Mouse (Mus musculus): ENCODE data around the gene Oip5. TPM values are rescaled to one million over a fixed set of nuclear protein-coding genes. Genes with fewer than 3 reads are reported as not detected.

Gene Oip5
- total RNA-seq, 4 experiments from 2014 or later, result 0.70 to 2.0 (median 1.1) TPM

- no peak for DNase-seq (ENCODE audit: low spot score in 2 of 2)
These were observed 30.9 kb downstream of the Oip5 start for GRCm38 (mm10) chr2:119587383-119587782.

DNA sequence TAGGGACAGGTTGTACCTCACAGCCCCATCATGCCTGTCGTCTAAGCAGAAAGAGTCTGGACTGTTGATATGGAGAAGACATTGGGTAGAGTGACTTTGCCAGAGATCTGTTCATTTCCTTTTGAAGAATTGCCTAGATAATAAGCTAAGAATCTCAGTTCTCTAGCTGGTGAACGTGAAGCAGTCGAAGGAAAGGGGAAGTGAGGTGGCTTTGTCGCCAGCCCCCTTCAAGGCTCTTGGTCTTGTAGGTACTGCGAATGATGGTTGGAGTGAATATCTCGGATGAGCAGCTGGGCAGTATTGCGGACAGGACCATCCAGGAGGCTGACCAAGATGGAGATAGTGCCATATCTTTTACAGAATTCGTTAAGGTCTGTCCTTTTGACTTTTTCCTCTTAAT, 34.0 kb downstream of the Oip5 start:
- DNase-seq (ENCODE audit: low spot score in 2 of 2), result no peak

DNA sequence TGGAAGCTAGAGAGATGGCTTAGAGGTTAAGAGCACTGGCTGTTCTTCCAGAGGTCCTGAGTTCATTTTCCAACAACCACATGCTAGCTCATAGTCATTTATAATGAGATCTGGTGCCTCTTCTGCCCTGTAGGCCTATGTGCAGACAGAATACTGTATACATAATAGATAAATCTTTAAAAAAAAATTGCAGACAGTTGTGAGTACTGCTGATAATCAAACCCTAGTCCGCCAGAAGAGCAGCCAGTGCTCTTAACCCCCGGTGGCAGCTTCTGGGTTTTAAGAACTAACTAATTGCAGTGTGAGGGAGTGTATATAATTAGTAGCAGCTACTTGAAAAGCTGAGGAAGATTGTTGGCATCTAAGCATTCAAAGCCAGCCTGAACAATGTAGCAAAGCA, 34.8 kb downstream of the Oip5 start:
- no peak for DNase-seq (ENCODE audit: low spot score in 2 of 2)

- DNase-seq (ENCODE audit: low spot score in 2 of 2), result no peak
These were observed 36.7 kb downstream of the Oip5 start for GRCm38 (mm10) chr2:119581571-119581970.

DNA sequence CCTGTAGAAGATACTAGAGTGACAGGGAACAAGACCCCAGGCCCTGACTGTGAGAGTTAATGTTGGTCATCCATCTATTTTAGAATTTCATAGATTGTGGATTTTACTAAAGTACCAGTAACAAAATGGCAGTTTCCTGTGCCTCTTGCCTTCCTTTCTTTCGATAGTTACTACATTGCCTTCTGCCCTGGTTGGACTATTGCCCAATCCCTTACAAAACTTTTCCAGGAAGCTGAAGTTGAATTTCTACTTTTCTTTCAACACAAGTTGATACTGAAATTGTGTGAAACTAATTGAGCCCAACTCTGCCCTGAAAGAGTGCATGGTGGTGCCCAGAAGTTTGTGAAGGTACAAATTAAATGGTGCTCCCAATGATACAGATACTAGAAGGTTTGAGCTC, 45.8 kb downstream of the Oip5 start:
- DNase-seq (ENCODE audit: low spot score in 2 of 2), result no peak

GRCm38 (mm10) chr2:119566182-119566855, 52.0 kb downstream of the Oip5 start:
- DNase-seq (ENCODE audit: low spot score in 2 of 2), result no peak

DNA sequence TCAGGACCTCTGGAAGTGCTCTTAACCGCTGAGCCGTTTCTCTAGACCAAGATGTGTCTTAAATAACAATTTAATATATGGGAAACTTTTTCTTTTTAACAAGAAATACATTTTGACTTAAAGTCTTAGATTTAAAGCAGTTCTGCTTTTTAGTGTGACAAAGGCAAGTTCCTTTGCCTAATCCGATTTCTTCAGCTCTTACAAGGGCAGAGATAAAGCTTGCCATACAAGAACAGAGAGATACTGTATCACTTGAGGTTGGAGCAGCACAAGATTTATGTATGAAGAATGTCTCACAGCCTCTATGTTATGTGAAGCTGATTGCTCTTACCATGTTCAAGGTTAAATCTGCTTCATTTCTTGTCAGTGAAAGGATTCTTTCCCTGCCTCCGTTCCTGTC, 53.0 kb downstream of the Oip5 start:
- DNase-seq (ENCODE audit: low spot score in 2 of 2), result no peak

GRCm38 (mm10) chr2:119561794-119562193, 56.5 kb downstream of the Oip5 start:
- DNase-seq (ENCODE audit: low spot score in 2 of 2), result no peak

Other genes with a start within 250 kb of the Oip5 start
- 10 to 100 TPM; 21.1 to 24.9 (median 23.3) TPM for gene Ino80, start 140.8 kb downstream of the Oip5 start, total RNA-seq (2022)
- gene Exd1, start 70.8 kb downstream of the Oip5 start, total RNA-seq (2022), result 1 to 10 TPM in 2 of 4 experiments, under 1 TPM in 2; 0.59 to 1.9 (median 1.00) TPM
- gene Chp1, start 70.8 kb downstream of the Oip5 start, total RNA-seq (2022), result 100 to 1,000 TPM; 161 to 184 (median 175) TPM
- gene Nusap1, start 171 bp downstream of the Oip5 start, total RNA-seq (2022), result 1 to 10 TPM in 1 of 4 experiments, under 1 TPM in 3; 0.46 to 1.6 (median 0.56) TPM
- gene Ndufaf1, start 44.4 kb upstream of the Oip5 start, total RNA-seq (2022), result 10 to 100 TPM; 28.7 to 31.9 (median 29.8) TPM
- gene Rtf1, start 56.6 kb upstream of the Oip5 start, total RNA-seq (2022), result 10 to 100 TPM; 54.9 to 58.7 (median 55.9) TPM
- 100 to 1,000 TPM; 160 to 178 (median 177) TPM for gene Itpka, start 123.9 kb upstream of the Oip5 start, total RNA-seq (2022)
- 10 to 100 TPM; 19.7 to 23.2 (median 20.4) TPM for gene Ltk, start 142.0 kb upstream of the Oip5 start, total RNA-seq (2022)
- gene Rpap1, start 169.1 kb upstream of the Oip5 start, total RNA-seq (2022), result 10 to 100 TPM; 18.8 to 21.2 (median 20.4) TPM
- gene Tyro3, start 179.3 kb upstream of the Oip5 start, total RNA-seq (2022), result 100 to 1,000 TPM; 180 to 223 (median 191) TPM